Mouse (Mus musculus): ENCODE results near the gene Sympk.

Sympk gene

GRCm38 (mm10) chr7:19024096-19024506 is at the start of gene Sympk:
Gene Sympk (plus strand): TSS chr7:19024377.
- DNase-seq (ENCODE audit: low spot score in 2 of 2), result peak; percentile 75 to 95

DNA sequence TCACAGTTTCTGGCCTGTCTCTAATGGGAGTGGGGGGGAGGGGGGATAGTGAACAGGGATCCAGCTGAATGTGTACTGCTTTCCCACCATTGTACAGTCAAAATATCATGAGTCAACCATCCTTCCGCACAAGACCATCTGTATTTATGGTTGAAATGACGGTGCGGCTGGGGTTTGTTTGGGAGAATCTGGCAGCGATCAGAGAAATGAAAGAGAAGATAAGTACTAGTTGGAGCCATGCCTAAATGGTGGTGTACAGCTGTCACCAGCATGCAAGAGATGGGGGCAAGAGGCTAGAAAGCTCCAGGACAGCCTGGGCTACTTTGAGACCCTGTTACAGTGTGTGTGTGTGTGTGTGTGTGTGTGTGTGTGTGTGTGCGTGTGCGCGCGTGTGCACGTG is 45.8 kb upstream of the Sympk start:
- DNase-seq (ENCODE audit: low spot score in 2 of 2), result no peak

DNA sequence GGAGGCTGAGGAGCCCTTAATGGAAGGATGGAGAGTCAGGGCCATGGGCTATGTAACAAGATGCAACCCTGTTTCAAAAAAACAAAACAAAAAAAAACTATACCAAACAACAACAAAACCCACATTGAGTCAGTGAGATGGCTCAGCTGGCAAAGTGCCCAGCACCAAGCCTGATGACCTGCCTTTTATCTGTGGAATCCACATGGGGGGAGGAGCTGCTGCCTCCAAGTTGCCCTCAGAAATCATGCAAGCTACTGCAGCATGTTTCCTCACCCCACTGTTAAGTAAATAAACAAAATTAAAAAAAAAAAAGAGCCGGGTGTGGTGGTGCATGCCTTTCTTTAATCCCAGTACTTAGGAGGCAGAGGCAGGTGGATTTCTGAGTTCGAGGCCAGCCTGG is 37.7 kb upstream of the Sympk start:
- DNase-seq (ENCODE audit: low spot score in 2 of 2), result no peak

DNA sequence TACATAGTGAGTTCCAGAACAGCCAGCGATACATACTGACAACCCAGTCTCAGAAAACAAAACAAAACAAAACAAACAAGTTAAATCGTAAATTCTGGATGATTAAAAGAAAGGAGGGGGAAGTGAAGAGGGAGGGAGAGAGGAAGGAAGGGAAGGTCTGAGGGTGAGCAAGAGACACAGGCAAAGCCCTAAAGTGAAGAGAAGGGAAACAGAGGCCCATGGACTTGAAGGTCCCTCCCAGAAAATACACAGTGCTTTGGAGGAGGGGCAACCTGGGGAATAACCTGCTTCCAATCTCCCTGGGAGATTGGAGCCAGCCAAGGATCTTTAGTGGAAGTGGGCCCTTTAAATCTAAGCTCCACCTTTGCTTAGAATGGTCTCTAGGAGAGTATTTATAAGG is 37.1 kb upstream of the Sympk start, which contains the start of gene Nanos2:
TSS of gene Nanos2 (plus strand) at position 301 of the 400 bp plus-strand sequence.
- no peak for DNase-seq (ENCODE audit: low spot score in 2 of 2)

- no peak for DNase-seq (ENCODE audit: low spot score in 2 of 2)
These were observed 36.4 kb upstream of the Sympk start for GRCm38 (mm10) chr7:18987747-18988146.

- DNase-seq (ENCODE audit: low spot score in 2 of 2), result no peak
These were observed 35.4 kb upstream of the Sympk start for GRCm38 (mm10) chr7:18988780-18989179.

- no peak for DNase-seq (ENCODE audit: low spot score in 2 of 2)
These were observed 34.2 kb upstream of the Sympk start for GRCm38 (mm10) chr7:18989995-18990394.

DNA sequence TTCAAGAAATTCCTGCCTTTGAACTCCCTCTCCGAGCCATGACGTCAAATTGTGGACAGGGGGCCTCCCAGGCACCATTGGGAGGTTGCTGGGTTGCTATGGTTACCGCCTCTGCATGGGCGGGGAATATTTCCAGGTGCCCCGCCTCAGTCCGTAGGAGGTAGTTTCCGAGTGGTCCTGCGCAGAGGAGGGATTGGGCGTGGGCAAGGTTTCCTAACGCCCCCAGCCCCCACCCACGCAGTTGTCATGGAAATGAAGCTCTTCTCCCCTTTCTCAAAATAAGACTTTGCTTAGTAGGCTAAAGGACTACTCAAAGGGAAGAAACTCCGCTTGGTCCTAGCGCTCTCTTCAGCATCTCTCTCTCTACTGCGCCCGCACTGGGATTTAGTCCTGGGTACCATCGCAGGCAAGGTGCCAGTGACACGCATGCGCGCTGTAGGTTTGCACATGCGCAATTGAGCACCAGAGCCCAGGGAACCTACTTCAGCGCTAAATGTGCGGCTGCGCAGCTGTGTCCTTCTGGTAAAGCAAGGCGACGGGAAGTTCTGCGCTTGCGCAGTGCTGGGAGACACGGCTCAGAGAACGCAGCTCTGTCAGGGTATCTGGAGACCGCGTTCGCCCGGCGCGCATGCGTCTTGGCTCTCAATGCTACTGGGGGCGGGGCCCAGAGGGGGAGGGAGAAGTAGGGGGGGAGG is 33.4 kb upstream of the Sympk start, which contains the start of gene Mypop:
TSS of gene Mypop (plus strand) at position 645 of the 695 bp plus-strand sequence.
- peak; percentile 92 to 99 for DNase-seq (ENCODE audit: low spot score in 2 of 2)

- no peak for DNase-seq (ENCODE audit: low spot score in 2 of 2)
These were observed 32.4 kb upstream of the Sympk start for GRCm38 (mm10) chr7:18991660-18992293.

GRCm38 (mm10) chr7:18992294-18992675 is 31.9 kb upstream of the Sympk start:
- no peak for DNase-seq (ENCODE audit: low spot score in 2 of 2)

DNA sequence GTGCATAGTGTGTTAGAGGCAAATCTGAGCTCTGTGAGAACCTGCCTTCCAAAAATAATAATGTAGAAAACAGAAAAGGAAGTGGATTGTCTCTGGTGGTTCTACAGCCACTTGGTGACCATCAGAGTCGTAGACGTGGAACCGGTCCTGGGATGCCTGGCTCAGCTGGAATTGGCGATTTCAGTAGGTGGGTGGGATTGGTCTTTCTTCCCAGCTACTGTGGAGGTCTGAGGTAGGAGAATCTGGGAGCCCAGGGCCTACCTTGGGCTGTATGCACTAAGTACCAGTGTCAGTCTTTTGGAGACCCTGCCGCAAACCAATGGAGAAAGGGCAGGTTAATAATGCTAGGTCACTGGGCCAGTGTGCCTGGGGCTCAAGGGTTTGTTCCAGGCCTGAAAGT is 31.1 kb upstream of the Sympk start:
- no peak for DNase-seq (ENCODE audit: low spot score in 2 of 2)

DNA sequence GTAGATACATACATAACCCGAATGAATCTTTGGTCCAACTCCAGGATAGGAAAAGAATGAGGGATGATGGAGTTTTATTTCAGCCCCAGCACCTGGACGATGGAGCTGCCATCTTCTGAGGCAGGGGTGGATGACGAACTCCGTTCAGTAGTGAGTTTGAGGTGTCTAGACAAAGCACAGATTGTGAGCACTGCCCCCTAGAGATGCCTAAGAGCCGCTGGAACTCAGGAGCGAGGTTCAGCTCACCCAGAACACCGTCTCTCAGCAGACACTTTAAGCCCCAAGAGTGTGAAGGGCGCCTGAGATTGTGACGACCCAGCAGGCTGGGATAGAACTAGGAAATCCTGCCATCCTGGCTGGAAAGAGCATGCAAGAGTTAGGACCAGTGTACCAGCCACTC is 25.3 kb upstream of the Sympk start:
- no peak for DNase-seq (ENCODE audit: low spot score in 2 of 2)

DNA sequence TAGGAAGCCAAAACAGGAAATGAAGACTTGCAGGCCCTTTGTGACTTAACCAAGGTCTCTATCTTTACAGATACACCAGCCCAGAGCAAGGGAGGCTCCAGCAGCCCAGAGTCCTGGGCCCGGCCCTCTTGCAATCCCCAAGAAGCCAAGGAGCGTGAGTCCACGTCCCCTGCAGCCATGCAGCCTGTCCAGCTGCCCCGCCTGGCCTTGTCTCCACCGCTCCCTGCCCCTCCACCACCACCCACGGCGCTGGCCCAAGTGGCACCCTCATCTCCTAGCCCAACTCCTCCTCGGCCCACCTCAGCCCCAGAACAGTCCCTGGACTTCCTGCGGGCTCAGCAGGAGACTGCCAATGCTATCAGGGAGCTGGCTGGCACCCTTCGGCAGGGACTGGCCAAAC is 23.8 kb upstream of the Sympk start:
- DNase-seq (ENCODE audit: low spot score in 2 of 2), result peak in 1 of 2 experiments; percentile 50

DNA sequence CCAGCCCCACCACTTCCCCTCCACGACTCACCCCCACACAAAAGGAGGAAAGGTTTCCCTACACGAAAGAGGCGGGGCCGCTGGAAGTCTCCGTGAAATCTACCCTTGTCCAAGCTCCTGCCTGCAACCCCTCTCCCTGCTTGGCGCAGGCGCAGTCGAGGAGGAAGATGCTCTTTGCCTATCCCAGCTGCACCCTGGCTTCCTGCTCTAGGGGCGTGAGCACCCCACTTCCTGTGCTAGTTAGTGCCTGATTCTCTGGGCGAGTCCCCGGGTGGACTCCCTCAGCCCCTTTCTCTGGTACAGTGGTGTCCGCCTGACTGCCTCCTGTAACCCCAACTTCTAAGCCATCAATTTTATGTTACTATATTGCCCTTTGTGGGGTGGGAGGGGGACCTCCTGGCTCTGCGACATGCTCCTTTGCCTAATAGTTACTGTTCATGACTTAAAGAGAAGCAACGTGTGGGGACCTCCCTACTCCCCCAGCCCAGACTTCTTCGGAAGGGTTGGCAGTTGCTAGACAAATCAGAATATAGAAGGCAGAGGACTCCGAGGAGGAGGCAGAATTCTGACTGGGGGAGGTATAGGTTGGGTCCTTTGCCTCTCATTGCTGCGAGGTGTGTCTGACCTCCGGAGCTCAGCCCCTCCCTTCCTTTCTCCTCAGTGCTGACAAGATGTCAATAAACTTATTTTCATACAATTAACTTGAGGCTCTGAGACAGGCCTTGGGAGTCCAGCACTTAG is 22.9 kb upstream of the Sympk start:
- DNase-seq (ENCODE audit: low spot score in 2 of 2), result peak; percentile 48 to 72

DNA sequence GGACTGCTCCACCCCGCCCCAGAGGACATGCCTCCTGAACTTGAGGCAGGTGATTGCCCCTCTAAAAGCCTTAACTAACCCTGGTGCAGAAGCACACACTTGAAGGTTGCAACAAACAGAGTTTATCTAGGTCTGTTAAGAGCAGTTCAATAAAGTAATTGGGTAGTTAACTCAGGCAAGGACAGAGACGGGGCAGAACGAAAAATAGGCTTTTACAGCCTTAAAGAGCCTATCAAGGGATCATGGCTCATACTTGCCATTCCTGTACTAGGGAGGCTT is 22.4 kb upstream of the Sympk start:
- DNase-seq (ENCODE audit: low spot score in 2 of 2), result no peak

DNA sequence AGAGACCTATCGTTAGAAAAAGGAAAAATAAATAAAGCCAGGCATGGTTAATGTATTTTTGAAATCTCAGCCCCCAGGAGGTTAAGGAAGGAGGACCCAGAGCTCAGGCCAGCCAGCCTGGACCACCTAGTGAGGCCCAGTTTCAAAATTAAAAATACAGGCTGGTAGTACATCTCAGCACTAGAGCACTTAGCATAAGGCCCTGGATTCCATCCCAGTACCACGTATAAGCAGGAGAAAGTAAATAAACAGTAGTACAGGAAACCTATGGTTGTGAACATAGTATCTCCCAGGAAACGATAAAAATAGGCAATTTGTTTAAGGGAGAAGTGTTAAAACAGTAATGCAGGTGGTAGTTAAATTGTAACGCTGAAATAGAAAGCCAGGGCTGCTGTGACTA is 22.1 kb upstream of the Sympk start:
- no peak for DNase-seq (ENCODE audit: low spot score in 2 of 2)

DNA sequence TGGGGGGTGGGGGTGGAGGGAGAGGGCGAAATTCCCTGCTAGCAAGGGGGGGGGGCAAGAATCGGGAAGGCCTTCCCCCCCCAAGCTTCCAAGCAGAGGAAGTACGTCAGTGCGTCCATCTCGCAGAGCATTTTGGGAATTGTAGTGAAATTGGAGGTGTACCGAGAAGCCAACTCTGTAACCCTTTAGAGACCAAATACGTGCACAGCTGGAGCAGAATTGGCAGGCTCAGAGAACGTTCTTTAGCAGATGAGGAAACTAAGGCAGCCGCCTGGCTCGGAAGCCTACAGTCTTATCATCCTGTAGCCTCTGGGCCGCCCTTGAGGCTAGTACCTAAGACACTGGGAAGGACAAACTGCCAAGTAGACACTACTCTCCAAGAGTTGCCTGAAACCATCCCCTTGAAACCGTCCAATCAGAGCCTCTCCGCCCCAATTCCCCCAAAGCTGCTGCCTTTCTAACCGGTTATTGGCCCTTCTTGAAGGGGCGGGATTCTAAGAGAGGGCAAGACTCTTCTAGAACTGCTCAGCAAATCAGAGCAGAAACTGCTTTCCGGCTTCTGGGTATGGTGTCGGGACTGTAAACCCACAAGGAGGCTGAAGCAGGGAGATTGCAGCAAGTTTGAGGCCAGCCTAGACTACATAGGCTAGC is 21.2 kb upstream of the Sympk start:
- peak; percentile 55 to 68 for DNase-seq (ENCODE audit: low spot score in 2 of 2)

DNA sequence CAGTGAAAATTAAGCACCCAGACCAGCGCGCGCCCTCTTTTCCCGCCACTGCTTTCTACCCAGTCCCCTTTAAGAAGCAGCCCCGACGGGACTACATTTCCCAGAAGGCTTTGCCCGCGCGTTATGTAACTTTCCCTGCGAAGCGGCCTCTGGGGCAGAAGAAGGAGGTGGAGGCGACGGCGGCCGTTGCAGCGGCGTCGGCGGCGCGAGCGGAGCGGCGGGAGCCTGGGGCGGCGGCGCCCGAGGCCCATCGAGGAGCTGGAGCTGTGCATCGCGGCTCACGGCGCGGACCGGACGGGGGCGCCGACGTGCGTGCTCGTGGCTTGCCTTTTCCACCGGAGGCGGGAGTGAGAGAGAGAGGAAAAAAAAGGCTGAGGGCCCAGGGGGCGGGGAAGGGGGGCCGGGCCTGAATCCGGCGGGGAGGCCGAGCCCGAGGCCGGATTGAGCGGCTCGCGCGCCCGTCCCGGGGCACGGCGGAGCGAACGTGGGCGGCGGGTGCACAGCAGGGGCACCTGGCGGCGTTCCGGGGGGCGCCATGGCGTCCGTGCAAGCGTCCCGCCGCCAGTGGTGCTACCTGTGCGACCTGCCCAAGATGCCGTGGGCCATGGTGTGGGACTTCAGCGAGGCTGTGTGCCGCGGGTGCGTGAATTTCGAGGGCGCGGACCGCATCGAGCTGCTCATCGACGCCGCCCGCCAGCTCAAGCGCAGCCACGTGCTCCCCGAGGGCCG is 20.1 kb upstream of the Sympk start, which contains the start of gene Irf2bp1:
TSS of gene Irf2bp1 (plus strand) at position 143 of the 729 bp plus-strand sequence.
- peak; percentile 90 to 93 for DNase-seq (ENCODE audit: low spot score in 2 of 2)

DNA sequence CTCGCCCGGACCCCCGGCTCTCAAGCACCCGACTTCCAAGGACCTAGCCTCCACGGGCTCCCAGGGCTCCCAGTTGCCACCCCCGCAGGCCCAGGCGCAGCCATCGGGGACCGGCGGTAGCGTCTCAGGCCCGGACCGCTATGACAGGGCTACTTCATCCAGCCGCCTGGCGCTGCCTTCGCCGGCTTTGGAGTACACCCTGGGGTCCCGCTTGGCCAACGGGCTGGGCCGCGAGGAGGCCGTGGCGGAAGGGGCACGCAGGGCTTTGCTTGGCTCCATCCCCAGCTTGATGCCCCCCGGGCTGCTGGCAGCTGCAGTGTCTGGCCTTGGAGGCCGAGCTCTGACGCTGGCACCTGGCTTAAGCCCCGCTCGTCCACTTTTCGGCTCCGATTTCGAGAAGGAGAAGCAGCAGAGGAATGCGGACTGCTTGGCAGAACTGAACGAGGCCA is 19.5 kb upstream of the Sympk start:
- DNase-seq (ENCODE audit: low spot score in 2 of 2), result no peak

DNA sequence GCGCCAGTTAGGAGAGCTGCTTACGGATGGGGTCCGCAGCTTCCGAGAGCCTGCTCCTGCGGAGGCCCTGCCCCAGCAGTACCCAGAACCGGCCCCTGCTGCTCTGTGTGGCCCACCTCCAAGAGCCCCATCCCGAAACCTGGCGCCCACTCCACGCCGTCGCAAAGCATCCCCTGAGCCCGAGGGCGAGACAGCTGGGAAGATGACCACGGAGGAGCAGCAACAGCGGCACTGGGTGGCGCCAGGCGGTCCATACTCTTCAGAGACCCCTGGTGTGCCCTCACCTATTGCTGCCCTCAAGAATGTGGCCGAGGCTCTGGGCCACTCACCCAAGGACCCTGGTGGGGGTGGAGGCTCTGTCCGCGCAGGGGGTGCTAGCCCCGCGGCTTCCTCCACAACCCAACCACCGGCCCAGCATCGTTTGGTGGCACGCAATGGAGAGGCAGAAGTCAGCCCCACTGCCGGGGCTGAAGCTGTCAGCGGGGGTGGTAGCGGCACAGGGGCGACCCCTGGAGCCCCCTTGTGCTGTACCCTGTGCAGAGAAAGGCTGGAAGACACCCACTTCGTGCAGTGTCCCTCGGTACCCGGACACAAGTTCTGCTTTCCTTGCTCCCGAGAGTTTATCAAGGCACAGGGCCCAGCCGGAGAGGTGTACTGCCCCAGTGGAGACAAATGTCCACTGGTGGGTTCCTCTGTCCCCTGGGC is 18.6 kb upstream of the Sympk start:
- DNase-seq (ENCODE audit: low spot score in 2 of 2), result no peak

DNA sequence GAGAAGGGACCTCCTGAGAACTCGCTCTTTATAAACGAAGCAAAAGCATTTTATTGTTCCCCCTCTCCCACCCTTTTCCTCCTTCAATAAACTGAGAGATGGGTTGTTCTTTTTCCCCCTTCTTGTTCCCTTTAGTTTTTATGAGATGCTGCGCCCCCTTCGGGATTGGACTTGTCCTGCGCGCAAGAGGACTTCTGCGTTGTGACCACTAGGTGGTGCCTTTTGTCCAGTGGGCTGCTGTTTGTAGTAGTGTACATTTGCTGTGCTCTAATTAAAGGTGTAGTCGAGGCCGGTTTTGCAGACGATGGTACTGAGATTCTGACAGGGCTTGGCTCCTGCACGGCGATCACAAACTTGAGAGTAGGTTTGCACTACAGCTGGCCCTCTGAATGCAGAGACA is 17.7 kb upstream of the Sympk start:
- peak; percentile 62 to 72 for DNase-seq (ENCODE audit: low spot score in 2 of 2)
